Mouse (Mus musculus) WW6 (cell line): Measurements from ENCODE around the gene Slc52a3.

Experiments used
- DNase-seq: peaks from one replicate; pipeline ENCODE4 v3.0.0-alpha.2; 2013; ENCODE audit warnings: low read depth, low spot score

Gene Slc52a3

DNA sequence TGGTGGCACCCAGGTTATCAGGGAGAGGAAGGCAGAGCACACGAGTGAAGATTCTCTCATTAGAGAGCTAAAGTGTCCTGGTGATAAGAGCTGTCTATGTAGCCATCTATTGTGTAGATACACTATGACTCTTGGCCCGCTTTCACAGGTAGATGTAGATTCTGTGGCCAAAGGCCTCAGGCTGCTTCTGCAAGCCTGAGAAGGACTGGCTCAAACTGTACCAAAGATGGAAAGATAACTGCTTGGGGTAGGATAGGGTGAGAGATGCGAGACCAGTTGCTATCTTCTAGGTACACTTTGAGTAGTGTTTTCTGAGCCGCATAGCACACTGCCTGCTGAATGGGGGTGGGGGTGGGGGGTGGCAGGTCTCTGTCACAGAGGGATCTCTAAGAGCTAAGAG, 2.6 kb downstream of the Slc52a3 start:
- no peak for DNase-seq

GRCm38 (mm10) chr2:151999669-152000290, 3.5 kb downstream of the Slc52a3 start:
- no peak for DNase-seq

DNA sequence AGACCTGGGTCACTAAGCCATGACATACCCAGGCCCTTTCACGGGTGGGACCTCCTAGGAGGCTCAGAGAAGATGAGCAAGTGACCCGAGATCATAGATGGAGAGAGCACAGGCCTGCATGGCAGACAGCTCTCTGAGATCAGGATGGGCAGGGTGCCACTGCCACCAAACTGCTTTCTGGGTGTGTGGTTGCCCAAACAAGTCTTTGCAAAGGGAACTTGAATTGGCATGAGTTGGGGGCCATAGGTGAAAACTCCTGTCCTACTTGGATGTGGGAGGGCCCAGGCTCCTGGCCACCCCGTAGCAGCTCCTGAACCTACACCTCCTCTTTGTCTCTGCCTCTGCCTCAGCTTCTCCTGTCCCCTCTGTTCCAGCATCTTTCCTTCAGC, 4.0 kb downstream of the Slc52a3 start:
- DNase-seq = no peak

DNA sequence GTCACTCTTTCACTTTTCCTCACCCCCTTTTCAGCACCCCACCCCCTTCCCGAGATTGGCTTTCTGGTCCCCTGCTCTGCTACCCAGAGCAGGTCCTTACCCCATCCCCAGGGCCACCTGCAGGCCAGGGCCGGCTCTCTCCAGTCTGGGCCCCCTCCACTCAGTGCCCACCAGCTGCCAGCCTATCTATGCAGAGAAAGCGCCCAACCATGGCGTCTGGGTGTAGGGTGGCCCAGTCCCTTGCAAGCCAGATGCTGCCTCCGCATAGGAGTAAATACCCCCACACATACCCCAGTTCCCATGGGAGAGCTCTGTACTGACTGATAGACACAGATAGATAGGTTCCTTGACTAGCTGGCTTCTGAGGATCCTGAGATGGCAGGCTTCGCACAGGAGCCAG, 4.4 kb downstream of the Slc52a3 start:
- DNase-seq = no peak

DNA sequence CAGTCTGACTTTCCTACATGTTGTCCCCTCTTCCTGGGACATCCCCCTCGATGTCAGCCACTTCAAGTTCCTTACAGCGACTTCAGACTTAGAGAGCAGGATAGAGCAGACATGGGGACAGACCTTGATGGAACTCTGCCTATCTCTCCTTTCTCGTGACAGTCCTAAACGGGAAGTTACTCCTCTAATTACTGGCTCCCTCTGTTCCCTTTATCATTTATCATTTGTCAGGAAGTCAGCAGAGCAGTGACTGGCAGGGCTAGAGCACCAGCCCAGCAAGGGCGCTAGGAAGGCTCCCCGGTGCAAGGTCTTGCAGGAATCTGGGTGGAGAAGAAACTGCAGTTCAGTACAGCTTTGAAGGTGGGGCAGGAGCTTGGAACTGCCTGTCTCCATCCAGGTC, 6.2 kb downstream of the Slc52a3 start:
- no peak for DNase-seq

- no peak for DNase-seq
Observed at GRCm38 (mm10) chr2:152007783-152008182, 11.5 kb downstream of the Slc52a3 start.

DNA sequence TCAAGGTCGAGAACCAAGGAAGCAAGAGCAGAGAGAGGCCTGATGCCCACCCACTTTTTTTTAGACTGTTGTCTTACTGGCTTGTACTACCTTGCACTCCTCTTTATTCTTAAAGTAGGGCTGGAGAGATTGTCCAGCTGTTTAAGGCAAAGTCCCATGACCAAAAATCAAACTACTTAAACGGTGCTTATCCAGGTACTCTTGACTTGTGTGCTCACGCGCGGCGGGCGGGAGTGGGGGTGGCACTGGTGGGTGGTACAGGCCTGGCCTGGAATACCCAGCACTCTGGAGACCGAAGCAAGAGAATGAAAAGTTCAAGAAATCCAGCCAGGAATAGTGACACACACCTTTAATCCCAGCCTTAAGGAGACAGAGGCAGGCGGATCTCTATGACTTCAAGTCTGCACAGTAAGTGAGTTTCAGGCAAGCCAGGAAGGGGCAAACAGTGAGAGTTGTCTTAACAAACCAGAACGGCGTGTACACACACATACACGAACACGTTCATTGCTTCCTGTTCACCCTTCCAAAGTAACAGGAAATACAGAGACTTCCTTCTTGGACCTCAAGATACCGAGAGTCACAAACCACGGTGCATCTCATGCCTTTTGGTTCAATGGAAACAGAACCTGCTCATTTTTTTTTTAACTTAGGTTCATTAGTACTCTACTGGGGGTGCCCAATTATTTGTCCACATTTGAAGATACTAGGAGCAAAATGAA, 12.9 kb downstream of the Slc52a3 start:
- DNase-seq = no peak

DNA sequence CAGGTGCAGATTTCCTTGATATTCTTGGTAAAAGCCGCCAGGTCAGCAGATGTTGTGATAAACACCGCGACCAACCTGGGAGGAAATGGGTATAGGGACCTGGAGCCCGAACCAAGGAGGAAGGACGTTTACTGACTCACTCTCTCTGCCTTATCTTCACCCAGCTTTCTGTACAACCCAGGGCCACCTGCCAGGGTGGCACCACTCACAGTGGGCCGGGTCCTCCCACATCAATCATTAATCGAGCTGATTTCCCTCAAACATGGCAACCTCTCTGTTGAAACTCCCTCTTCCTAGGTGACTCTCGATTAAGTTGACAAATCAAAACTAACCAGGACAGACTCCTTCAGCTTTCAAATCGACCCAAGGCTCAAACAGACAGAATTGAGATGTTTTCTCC, 13.9 kb downstream of the Slc52a3 start:
- no peak for DNase-seq

GRCm38 (mm10) chr2:152010661-152011060, 14.3 kb downstream of the Slc52a3 start:
- DNase-seq = no peak

DNA sequence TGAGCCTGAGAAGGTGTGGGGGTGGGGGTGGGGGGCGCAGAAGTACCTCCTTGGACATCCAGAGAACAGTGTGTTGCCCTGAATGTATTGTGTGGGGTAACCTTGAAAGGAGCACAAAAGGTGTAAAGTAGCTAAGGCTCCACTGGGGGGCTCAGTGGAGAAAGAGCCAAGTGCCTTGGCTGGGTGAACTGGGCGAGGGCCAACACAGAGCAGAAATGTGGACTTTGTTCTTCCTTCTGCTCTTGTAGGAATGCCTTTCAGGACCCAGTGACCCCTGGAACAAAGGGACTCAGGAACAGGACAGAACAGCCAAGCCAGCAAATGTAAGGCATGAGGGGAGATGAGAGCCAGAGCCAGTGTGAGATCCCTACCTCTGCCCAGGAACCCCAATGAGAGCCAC, 15.4 kb downstream of the Slc52a3 start:
- DNase-seq = no peak

GRCm38 (mm10) chr2:152012222-152012621, 15.9 kb downstream of the Slc52a3 start:
- DNase-seq = no peak

- no peak for DNase-seq
Observed at GRCm38 (mm10) chr2:152012701-152013100, 16.4 kb downstream of the Slc52a3 start.

DNA sequence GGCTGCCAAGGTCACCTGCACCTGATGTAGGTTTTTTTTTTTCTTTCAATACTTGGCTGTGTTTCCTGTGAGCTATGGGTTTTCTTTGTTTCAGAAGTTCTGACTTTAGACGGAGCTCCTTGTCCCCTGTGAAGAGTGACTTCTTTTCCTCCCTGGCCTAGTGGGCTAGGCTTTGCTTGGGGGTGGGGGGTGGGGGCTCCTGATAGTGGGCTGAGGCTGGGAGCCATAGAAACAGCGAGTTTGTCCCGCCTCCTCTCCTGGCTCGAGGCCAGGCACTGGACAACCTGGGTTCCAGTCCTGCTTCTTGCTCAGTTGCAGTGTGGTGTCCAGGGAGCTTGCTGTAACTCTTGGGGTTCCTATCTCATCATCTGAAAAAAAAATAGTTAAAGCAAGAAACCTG, 19.7 kb downstream of the Slc52a3 start:
- no peak for DNase-seq

- no peak for DNase-seq
Observed at GRCm38 (mm10) chr2:152016666-152017065, 20.4 kb downstream of the Slc52a3 start.

- DNase-seq = no peak
Observed at GRCm38 (mm10) chr2:152020255-152020654, 23.9 kb downstream of the Slc52a3 start.

DNA sequence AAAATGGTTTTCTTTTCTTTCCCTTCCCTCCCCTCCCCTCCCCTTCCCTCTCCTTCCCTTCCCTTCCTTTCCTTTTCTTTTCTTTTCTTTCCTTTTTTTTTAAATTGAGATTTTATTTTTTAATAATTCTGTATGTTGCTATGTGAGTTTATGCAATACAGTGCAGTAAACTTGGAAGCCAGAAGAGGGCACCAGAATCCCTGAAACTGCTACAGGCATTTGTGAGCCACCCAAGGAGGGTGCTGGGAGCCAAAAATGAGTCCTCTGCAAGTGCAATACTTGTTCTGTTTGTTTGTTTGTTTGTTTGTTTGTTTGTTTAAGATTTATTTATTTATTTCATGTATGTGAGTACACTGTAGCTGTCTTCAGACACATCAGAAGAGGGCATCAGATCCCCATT, 25.7 kb downstream of the Slc52a3 start:
- no peak for DNase-seq

DNA sequence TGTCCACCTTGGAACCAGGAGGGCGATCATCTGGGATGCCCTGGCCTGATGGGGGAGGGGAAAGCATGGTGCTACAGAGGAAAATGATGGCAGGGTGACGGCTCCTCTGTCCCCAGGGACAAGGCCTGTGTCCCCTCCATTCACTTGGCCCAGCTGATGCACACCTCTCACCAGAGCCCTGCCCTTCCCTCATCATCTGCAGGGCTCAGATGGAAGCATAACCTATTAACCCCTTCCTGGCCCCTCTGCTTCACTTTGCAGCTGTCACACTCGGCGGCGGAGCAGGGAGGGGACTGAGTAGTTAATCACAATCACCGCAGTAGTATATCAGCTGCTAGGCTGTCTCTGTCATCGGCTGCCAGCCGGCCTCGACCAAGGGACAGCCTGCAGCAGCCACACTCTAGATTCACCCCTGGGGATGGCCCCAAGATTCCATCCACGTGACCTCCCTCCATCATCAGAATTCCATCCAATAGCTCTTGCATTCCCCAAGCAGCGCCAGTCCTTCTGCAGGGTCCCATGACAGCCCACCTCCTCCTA, 28.6 kb downstream of the Slc52a3 start:
- no peak for DNase-seq

DNA sequence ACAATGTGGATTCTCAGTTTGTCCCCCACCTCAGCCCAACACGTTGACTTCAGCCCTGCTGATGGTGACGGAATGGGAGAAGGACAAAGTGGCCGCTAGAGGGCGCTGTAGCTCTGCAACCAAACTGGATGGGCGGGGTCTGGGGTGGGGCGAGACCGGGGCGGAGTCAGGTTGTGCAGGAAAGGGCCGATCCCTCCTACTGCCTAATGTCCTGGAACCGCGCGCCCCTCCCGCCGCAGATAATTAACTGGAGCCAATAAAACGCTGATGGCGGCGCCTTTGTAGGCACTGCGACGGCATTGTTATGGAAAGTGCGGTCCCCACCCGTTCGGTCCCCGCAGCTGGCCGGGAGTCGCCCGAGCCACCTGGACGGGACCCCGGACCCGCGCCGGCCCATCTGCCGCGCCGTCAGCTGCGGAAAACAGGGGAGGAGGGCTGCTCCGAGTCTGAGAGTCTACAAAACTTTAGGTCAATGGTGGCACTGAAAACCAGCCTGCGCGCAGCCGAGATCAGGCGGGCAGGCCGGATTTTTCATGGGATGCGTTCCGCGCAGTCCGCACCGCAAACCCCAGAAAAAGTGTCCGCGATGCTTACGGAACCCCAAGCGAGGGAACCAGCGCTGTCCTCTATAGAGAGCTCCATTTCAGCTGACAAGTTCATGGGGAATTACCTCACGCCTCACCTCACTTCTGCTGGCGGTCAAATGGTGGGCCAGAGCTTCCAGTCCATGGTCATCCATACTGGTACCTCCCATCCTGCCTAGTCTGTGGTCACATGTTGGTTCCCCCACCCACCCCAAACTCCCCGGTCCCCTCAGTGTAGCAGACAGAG, 33.2 kb downstream of the Slc52a3 start:
- peak; percentile 80 for DNase-seq

DNA sequence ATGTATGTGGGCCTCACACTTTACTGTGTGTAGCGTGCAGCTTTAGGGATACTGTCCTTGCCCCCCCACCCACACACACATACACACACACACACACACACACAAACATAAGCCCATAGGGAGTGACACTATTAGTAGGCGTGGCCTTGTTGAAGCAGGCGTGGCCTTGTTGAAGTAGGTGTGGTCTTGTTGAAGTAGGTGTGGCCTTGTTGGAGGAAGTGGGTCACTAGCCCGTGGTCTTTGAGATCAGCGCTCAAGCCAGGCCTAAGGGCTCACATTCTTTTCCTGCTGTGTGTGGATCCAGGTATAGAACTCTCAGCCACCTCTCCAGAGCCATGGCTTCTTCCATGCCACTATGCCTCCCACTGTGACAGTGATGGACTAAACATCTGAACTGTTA, 34.7 kb downstream of the Slc52a3 start:
- DNase-seq = no peak

GRCm38 (mm10) chr2:152040101-152040500, 43.8 kb downstream of the Slc52a3 start:
- DNase-seq = no peak

DNA sequence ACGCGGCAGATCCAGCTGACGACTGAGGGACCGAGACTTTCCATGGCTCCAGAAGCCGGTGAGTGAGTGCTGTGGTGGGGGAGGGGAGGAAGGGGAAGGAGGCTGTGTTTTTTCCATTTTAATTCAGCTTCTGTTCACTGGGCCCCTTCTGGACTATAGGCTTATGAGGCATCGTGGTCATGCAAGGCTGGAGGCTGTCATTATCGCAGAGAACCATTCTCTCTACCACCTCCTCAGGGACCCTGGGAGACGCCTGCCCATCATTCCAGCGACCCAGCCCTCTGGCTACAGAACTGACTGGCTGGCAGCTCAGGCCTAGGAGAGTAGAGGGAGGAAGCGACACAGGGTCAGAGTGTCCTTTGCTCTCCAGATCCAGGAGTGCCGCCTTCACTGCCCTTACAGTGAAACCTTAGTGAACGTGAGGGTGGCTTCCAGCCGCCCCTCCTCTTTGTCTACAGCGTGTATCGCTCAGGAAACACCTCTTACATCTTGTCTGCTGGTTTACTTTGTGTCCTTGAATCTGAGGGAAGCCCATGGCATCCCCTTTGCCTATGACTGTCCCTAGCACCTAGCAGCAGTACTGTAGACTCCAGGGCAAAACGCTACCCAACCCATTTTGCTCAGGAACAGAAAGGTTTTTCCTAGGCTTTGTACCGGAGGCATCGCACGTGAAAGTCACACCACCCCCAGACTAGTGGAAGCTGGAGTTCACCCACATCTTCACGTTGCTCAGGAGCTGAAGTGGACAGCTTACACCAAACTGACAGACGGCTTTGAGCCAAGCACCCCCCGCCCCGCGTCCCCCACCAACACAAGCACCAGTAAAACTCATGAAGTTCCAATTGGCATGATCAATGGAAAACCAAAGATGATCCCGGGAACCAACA, 51.0 kb downstream of the Slc52a3 start:
- no peak for DNase-seq
